Mouse (Mus musculus): ENCODE data around the gene Ubap1l. TPM values are rescaled to one million over a fixed set of nuclear protein-coding genes. Genes with fewer than 3 reads are reported as not detected.

The Ubap1l gene
- total and polyA plus RNA-seq, 3 experiments = 0.13 TPM; not detected in 2

DNA sequence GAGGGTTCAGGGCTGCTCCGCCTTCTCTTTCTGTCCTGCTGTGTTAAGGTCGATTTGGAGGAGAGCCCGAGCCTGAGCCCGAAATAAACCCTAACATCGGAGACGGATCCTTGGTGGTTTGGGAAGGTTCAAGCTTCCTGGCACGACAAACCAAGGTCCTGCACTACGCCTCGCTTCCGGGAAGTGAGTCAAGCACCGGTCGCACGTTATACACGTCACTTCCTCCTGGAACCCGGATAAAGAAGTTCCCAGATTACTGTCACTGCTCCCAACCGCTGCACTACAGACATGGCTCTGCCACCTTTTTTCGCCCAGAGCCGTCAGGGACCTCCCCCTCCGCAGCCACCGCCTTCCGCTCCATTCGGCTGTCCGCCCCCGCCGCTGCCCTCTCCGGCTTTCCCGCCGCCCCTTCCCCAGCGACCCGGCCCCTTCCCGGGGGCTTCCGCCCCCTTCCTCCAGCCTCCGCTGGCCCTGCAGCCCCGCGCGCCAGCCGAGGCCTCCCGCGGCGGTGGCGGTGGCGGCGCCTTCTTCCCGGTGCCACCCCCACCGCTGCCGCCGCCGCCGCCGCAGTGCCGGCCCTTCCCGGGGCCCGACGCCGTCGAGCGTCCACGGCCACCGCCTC, 14.9 kb upstream of the Ubap1l start, which contains the start of gene Pdcd7:
Pdcd7 (plus strand) TSS at position 251 of the 622 bp plus-strand sequence.
- Histone ChIP-seq H3K4me1 (ENCODE audit: control insufficient read depth in 1 of 2, insufficient read depth in 2 of 2) (peaks cover 0 to 17% of the 10 kb centered on the region in 2 experiments; a peak in 3 of 4 replicates), H3K79me2 (replicated peaks; ENCODE audit: control insufficient read depth, extremely low read depth, insufficient read depth, poor library complexity, severe bottlenecking) (peaks cover 29% of the 10 kb centered on the region), H3K9ac (ENCODE audit: insufficient read depth, low read depth) (peak within 1 kb of the TSS; percentile 99), H3K36me3 (replicated peaks in 1 of 2; ENCODE audit: control insufficient read depth in 1 of 2, insufficient read depth in 1 of 2, low read length in 1 of 2) (peaks cover 0 to 8% of the 10 kb centered on the region in 2 experiments), H3K4me3 (replicated peaks in 1 of 3; ENCODE audit: low read depth in 2 of 3, low read length in 2 of 3, poor library complexity in 1 of 3) (peak within 1 kb of the TSS; percentile 72 to 96 (median 83)), H3K9me3 (replicated peaks; ENCODE audit: low read length) (peaks cover 6% of the 10 kb centered on the region), H3K27me3 (replicated peaks) (no peaks in the 10 kb centered on the region), H3K4me2 (ENCODE audit: insufficient read depth, low read depth, poor library complexity, severe bottlenecking) (peak within 1 kb of the TSS; percentile 75), H3K27ac (ENCODE audit: insufficient read depth, low read depth) (peak within 1 kb of the TSS; percentile 59)
- in situ Hi-C loops (cut with MboI; ENCODE audit: low pct_ligation_motif_present, low pct_unique_long_range_greater_than_20kb, low sequenced_read_pairs) = no loop called here
- peak; percentile 96 for DNase-seq (ENCODE audit: extremely low read depth)
- dilution Hi-C loops (cut with MboI; ENCODE audit: extremely low pct_ligation_motif_present, extremely low pct_unique_long_range_greater_than_20kb, low sequenced_read_pairs) = no loop called here
- TF ChIP-seq HCFC1 (IDR thresholded peaks at IDR 0.05; ENCODE audit: low read depth, low read length) (peak; percentile 91), GABPA (IDR thresholded peaks at IDR 0.05; ENCODE audit: insufficient replicate concordance, low read depth, low read length) (peak; percentile 15; the same call in 1 of the 2 replicates), POLR2A (IDR thresholded peaks at IDR 0.05; ENCODE audit: low read depth, low read length) (peak; percentile 87), JUN (IDR thresholded peaks at IDR 0.05; ENCODE audit: insufficient read depth, low read depth, low read length) (peak; percentile 27), ZKSCAN1 (IDR thresholded peaks at IDR 0.05; ENCODE audit: borderline replicate concordance, low read depth, low read length) (no peak), MYC (IDR thresholded peaks at IDR 0.05; ENCODE audit: low read depth, low read length) (peak; percentile 55; the same call in 1 of the 2 replicates), ETS1 (conservative IDR thresholded peaks at IDR 0.05; ENCODE audit: low read depth, low read length) (no peak), RCOR1 (conservative IDR thresholded peaks at IDR 0.05; ENCODE audit: low read depth, low read length) (0 out of 2 replicates have a peak, but pooled peaks have one; percentile 21), MAFK (IDR thresholded peaks at IDR 0.05; ENCODE audit: insufficient replicate concordance, low read length) (no peak), PAX5 (IDR thresholded peaks at IDR 0.05; ENCODE audit: low read length) (no peak), TCF12 (IDR thresholded peaks at IDR 0.05; ENCODE audit: low read depth, low read length) (peak; percentile 73), KAT2A (IDR thresholded peaks at IDR 0.05; ENCODE audit: insufficient replicate concordance, low read length) (peak; percentile 87; the same call in 1 of the 2 replicates), IRF4 (IDR thresholded peaks at IDR 0.05; ENCODE audit: low read depth, low read length) (peak; percentile 59), MEF2A (IDR thresholded peaks at IDR 0.05; ENCODE audit: borderline replicate concordance, low read depth, low read length) (peak; percentile 36; the same call in 1 of the 2 replicates), JUND (conservative IDR thresholded peaks at IDR 0.05; ENCODE audit: low read depth, low read length) (no peak), SIN3A (IDR thresholded peaks at IDR 0.05; ENCODE audit: low read length) (peak; percentile 82), MAZ (IDR thresholded peaks at IDR 0.05; ENCODE audit: low read depth, low read length) (no peak), NELFE (IDR thresholded peaks at IDR 0.05; ENCODE audit: low read depth, low read length) (peak; percentile 88), MAX (IDR thresholded peaks at IDR 0.05; ENCODE audit: low read length) (0 out of 2 replicates have a peak, but pooled peaks have one; percentile 58), CHD2 (IDR thresholded peaks at IDR 0.05; ENCODE audit: low read length) (no peak), USF1 (IDR thresholded peaks at IDR 0.05; ENCODE audit: low read depth, low read length) (no peak), ZC3H11A (IDR thresholded peaks at IDR 0.05; ENCODE audit: low read depth, low read length) (no peak), E2F4 (IDR thresholded peaks at IDR 0.05; ENCODE audit: insufficient replicate concordance, low read depth, low read length) (no peak), ELF1 (IDR thresholded peaks at IDR 0.05; ENCODE audit: low read depth, low read length) (peak; percentile 97), POLR2AphosphoS2 (IDR thresholded peaks at IDR 0.05; ENCODE audit: low read depth, low read length) (peak; percentile 78; the same call in 1 of the 2 replicates), RAD21 (IDR thresholded peaks at IDR 0.05; ENCODE audit: low read depth, low read length) (no peak), TBP (conservative IDR thresholded peaks at IDR 0.05; ENCODE audit: low read depth, low read length) (peak; percentile 88), MXI1 (IDR thresholded peaks at IDR 0.05; ENCODE audit: low read depth, low read length) (peak; percentile 53), USF2 (conservative IDR thresholded peaks at IDR 0.05; ENCODE audit: low read depth, low read length) (no peak)

All from CH12.LX (cell line).